Mouse (Mus musculus) lung, embryonic 14.5 days (tissue): ENCODE results near the gene Nup210. TPM values are rescaled to one million over a fixed set of nuclear protein-coding genes. Genes with fewer than 3 reads are reported as not detected.

Experiments used
- ATAC-seq: fragments of 200-750 bp; cut with Nextera tagmentation; 2 replicates; pipeline ENCODE4 v1.8.0; 2017; ENCODE audit warnings: mild to moderate bottlenecking, moderate TSS enrichment, moderate library complexity; ENCODE audit not compliant: insufficient read depth
- DNase-seq: peaks from one replicate; pipeline ENCODE4 v3.0.0-alpha.2; 2015
- H3K27ac ChIP-seq: fragments of 300-500 bp; sonication (generic); 2 replicates; pipeline ENCODE4 v1.5.1; 2014; ENCODE audit warnings: low read depth, mild to moderate bottlenecking, moderate library complexity
- H3K27me3 ChIP-seq: fragments of 300-500 bp; sonication (generic); 2 replicates; pipeline ENCODE4 v1.6.1; 2014; ENCODE audit warnings: low read length, control low read depth; ENCODE audit not compliant: insufficient read depth
- H3K36me3 ChIP-seq: fragments of 300-500 bp; sonication (generic); 2 replicates; pipeline ENCODE4 v1.6.1; 2014; ENCODE audit warnings: control low read depth; ENCODE audit not compliant: insufficient read depth
- H3K4me1 ChIP-seq: fragments of 300-500 bp; sonication (generic); 2 replicates; pipeline ENCODE4 v1.6.1; 2014; ENCODE audit warnings: antibody characterized with exemption, control low read depth; ENCODE audit not compliant: insufficient read depth
- H3K4me2 ChIP-seq: fragments of 300-500 bp; sonication (generic); 2 replicates; pipeline ENCODE4 v1.6.1; 2014; ENCODE audit warnings: mild to moderate bottlenecking
- H3K4me3 ChIP-seq: fragments of 300-500 bp; sonication (generic); 2 replicates; pipeline ENCODE4 v1.5.1; 2014; ENCODE audit warnings: low read depth, low read length
- H3K9ac ChIP-seq: fragments of 300-500 bp; sonication (generic); 2 replicates; pipeline ENCODE4 v1.6.1; 2014
- H3K9me3 ChIP-seq: fragments of 300-500 bp; sonication (generic); 2 replicates; pipeline ENCODE4 v1.6.1; 2016; ENCODE audit warnings: low read depth, low read length, control low read depth
- CTCF ChIP-seq: IDR thresholded peaks from 2 replicates; pipeline ENCODE4 v1.5.1; 2016; ENCODE audit warnings: antibody characterized with exemption, low read depth
- WGBS: fragments of 180-500 bp; shearing (Covaris S2); extraction: QIAGEN DNeasy Blood & Tissue Kit; methylation state at CpG from one replicate; pipeline ENCODE4 v1.1.7; 2014; 5-methylcytosine and 5-hydroxymethylcytosine counted together
- polyA plus RNA-seq: library from polyadenylated mRNA; unstranded; fragments of >200 nt; fragmentation: Nextera tagmentation; extraction: Ambion mirVana; gene quantifications from 2 replicates; pipeline ENCODE4 v1.2.1, GENCODE M21; 2014

The Nup210 gene
- 30.8 and 35.3 TPM in 2 replicates for polyA plus RNA-seq

DNA sequence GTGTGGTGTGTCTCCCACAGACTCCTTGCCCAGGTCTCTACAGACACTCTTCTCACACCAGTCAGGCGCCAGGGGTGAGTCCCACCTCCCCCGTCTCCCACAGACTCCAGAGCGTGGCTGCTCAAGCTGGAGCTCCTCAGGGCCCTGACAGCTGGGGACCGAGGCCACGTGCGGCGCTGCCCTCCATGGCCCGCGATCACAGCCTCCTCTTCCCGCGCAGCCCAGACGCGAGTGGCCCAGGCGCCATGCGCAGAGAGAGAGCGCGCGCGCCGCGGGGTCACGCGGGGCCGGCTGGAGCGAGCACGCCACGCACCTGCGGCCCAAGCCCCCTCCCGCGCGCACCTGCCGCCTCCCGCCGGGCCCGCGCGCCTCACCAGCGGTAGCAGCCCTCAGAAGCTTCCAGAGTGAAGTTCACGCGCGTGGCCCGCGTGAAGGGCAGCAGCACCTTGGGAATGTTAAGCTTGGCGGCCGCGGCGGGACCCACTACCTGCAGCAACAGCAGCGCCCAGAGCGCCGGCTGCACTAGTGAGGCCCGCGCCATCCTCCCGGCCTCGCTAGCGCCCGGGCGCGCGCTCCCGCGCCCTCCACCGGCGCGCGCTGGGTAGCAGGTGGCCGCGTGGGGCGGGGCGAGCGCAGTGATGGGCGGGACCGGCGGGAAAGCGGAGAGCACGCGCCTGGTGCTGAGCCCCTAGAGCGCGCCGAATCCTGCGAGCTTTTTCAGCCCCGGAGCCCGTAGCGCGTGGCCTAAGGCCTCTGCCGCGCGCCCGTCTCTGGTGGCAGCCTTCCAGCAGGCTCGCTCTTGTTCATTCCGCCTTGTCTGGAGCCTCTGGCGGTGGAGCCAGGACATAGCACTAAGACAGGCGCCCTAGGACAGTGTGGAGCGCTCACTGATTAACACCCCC lies at the start of gene Nup210:
Gene Nup210 (minus strand): TSS at position 586 of the 902 bp plus-strand sequence.
- Histone ChIP-seq H3K9ac (peak within 1 kb of the TSS; percentile 59), H3K4me2 (peak within 1 kb of the TSS; percentile 97), H3K27me3 (peaks cover 4% of the 10 kb centered on the region; the same call in 1 of the 2 replicates), H3K36me3 (no peaks in the 10 kb centered on the region), H3K9me3 (no peaks in the 10 kb centered on the region), H3K27ac (peak within 1 kb of the TSS; percentile 58), H3K4me3 (peak within 1 kb of the TSS; percentile 61), H3K4me1 (no peaks in the 10 kb centered on the region)
- DNase-seq (peak; percentile 97), ATAC-seq (peak; percentile 96)
- whole genome bisulfite sequencing, result under 1% methylated on average over 90 of the region's 93 CpGs
- peak; percentile 78 for TF ChIP-seq CTCF

DNA sequence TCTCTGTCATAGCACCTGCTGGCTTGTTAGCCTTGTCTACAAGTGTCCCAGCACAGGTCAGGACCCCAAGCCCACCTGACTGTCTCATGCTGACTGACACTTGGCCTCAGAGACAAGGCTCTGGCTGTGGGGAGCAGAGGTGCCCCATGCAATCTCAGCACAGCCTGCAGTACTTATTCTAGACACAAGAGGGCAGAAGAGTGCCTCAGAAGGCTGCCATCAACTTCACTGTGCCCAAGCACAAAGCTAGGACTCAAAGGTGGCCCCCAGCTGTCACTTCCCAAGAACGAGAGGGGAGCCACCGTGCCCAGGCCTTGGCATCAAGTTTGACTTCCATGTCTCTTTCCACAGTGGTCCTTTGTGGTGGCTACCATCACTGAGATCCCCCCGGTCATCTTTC lies 48.6 kb upstream of the Nup210 start:
- H3K4me1 ChIP-seq, result no peaks in the 10 kb centered on the region
- peak; percentile 87 for DNase-seq
- no peak overlapping the region for H3K4me3 ChIP-seq
- H3K36me3 ChIP-seq, result no peaks in the 10 kb centered on the region
- no peaks in the 10 kb centered on the region for H3K27me3 ChIP-seq
- no peaks in the 10 kb centered on the region for H3K9me3 ChIP-seq
- peak; percentile 98 for TF ChIP-seq CTCF
- WGBS, result 32% methylated on average over 3 of the region's 3 CpGs
- no peak overlapping the region for H3K4me2 ChIP-seq
- ATAC-seq, result peak; percentile 32; the same call in 1 of the 2 replicates
- no peak overlapping the region for H3K9ac ChIP-seq
- H3K27ac ChIP-seq, result no peak overlapping the region

DNA sequence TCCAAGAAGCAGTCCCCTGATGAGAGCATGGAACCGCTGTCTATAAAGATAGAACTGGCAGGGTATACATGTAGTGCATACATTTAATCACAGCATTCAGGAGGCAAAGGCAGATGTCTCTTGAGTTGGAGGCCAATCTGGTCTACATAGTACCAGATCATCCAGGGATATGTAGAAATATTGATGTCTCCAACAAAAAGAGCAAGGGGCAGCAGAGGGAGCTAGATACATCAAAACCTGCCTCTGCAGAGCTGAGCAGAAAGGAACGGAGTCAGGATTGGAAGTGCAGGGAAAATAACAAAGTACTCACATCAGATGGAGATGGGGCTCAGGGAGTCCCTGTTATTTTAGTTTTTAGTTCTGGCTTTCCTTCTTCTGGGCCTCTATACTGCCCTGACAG lies 48.0 kb upstream of the Nup210 start:
- Histone ChIP-seq H3K4me3 (no peak overlapping the region), H3K4me1 (no peaks in the 10 kb centered on the region), H3K36me3 (no peaks in the 10 kb centered on the region), H3K27ac (no peak overlapping the region), H3K27me3 (no peaks in the 10 kb centered on the region), H3K4me2 (no peak overlapping the region), H3K9me3 (no peaks in the 10 kb centered on the region), H3K9ac (no peak overlapping the region)
- ATAC-seq, result no peak
- DNase-seq, result no peak
- TF ChIP-seq CTCF, result no peak
- WGBS, result 72% methylated on average over 2 of the region's 2 CpGs

DNA sequence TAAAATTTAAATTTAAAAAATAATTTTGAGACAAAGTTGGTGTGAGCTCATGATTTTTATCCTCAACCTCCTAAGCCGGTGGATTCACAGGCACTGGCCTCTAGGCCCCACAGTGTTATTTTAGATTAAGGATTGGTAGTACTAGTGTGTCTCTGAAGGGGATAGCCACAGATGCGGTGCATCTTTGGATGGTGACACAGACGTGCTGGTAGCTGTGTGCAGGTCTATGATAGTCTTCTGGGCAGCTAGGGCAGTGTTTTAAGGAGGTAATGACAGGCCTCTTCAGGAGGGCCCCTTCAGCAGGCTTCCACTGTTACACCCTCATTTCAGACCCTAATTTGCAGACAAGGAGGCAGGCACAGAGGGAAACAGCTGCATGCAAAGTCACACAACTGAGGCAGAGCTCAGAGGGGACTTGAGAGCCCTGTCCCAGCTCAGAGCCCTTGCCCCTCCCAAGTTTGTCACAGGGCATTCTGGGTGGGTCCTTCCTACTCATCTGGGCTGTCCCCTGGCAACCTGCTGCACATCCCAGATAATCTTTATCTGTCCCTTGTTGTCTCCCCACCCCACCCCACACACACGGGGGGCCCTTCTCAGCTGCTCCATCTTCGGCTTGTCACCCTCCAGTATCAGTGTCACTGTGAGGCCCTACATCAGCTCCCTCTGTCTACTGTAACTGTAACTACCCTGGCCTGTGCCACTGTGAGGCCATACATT lies 46.7 kb upstream of the Nup210 start:
- no peak overlapping the region for H3K4me2 ChIP-seq
- no peak overlapping the region; the same call in 1 of the 2 replicates for H3K9ac ChIP-seq
- DNase-seq (no peak), ATAC-seq (peak; percentile 47; the same call in 1 of the 2 replicates)
- no peaks in the 10 kb centered on the region for H3K9me3 ChIP-seq
- no peaks in the 10 kb centered on the region for H3K27me3 ChIP-seq
- 0 out of 2 replicates have a peak, but pooled peaks cover 4% of the 10 kb centered on the region for H3K36me3 ChIP-seq
- TF ChIP-seq CTCF, result no peak
- WGBS, result 64% methylated on average over 5 of the region's 5 CpGs
- H3K4me1 ChIP-seq, result no peaks in the 10 kb centered on the region
- H3K27ac ChIP-seq, result peak overlapping the region; percentile 24; the same call in 1 of the 2 replicates
- H3K4me3 ChIP-seq, result no peak overlapping the region

DNA sequence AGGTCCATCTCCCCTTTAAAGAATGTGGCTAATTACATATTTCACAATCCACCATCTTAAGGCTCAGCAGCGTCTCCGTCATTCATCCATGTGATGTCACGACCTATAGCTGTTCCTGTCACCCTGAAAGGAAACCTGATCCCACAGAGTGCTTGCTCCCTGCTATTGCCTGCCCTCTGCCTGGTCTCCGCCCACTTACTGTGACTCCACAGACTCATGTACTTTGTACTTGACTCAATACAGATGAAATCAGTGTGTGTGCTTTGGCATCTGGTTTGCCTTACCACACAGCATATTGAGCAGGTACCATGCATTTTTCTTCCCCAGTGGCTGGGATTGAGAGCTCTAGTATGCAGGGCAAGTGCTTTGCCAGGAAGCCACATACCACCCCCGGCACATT lies 45.7 kb upstream of the Nup210 start:
- 78% methylated on average over 5 of the region's 5 CpGs for WGBS
- TF ChIP-seq CTCF, result no peak
- Histone ChIP-seq H3K4me3 (no peak overlapping the region), H3K9ac (no peak overlapping the region), H3K36me3 (0 out of 2 replicates have a peak, but pooled peaks cover 4% of the 10 kb centered on the region), H3K4me1 (no peaks in the 10 kb centered on the region), H3K27ac (no peak overlapping the region), H3K9me3 (no peaks in the 10 kb centered on the region), H3K27me3 (no peaks in the 10 kb centered on the region), H3K4me2 (no peak overlapping the region)
- no peak for DNase-seq
- no peak for ATAC-seq

DNA sequence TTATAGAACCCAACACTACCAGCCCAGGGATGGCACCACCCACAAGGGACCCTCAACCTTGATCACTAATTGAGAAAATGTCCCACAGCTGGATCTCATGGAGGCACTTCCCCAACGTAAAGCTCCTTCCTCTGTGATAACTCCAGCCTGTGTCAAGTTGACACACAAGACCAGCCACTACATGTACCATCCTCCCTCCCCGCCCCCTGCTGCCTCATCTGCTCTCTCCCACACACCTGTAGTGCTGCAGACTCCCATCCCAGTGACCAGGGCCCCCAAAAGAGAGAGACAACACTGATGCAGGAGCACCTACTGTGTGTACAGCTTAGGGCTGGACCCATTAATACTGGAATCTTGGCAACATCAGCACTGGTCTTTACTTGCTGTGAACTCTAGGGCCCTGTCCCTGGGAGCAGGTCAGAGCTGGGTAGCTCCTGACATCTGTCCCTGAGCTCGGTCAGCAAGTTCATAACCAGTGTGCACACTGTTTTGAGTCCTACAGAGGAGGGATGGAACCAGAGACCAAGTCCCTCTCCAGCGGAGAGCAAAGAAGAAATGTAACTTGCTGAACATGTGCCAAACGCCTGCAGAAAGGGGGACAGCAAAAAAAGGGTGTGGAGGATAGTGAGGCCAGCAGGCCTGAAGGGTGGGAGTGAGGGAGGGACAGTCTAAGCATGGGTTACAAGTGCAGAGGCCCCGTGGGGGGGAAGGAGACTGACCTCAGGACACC lies 45.0 kb upstream of the Nup210 start:
- Histone ChIP-seq H3K9ac (no peak overlapping the region), H3K36me3 (0 out of 2 replicates have a peak, but pooled peaks cover 4% of the 10 kb centered on the region), H3K4me3 (no peak overlapping the region), H3K4me1 (no peaks in the 10 kb centered on the region), H3K27ac (no peak overlapping the region), H3K4me2 (no peak overlapping the region), H3K27me3 (no peaks in the 10 kb centered on the region), H3K9me3 (no peaks in the 10 kb centered on the region)
- WGBS, result 72% methylated on average over 6 of the region's 6 CpGs
- TF ChIP-seq CTCF, result no peak
- ATAC-seq, result no peak
- DNase-seq, result no peak
